Mouse (Mus musculus) layer of hippocampus, postnatal 25 days (tissue): ENCODE measurements around the gene Stk11ip. TPM values are rescaled to one million over a fixed set of nuclear protein-coding genes. Genes with fewer than 3 reads are reported as not detected.

Source experiments
- DNase-seq, 2 experiments: peaks; one replicate each; pipeline ENCODE4 v3.0.0; 2022; ENCODE audit warnings: mixed read lengths in 2 of 2, low spot score in 1 of 2; ENCODE audit errors: extremely low spot score in 1 of 2
- total RNA-seq, 2 experiments: library from RNA; stranded (reverse); gene quantifications; 2 replicates each; pipeline ENCODE4 v1.2.3; 2021

The Stk11ip gene
- 10 to 100 TPM; 20.6 to 25.5 TPM for total RNA-seq

GRCm38 (mm10) chr1:75521321-75522031 is at the start of gene Stk11ip:
TSS of gene Stk11ip (plus strand) at chr1:75521529.
- peak; percentile 84 to 89 for DNase-seq

DNA sequence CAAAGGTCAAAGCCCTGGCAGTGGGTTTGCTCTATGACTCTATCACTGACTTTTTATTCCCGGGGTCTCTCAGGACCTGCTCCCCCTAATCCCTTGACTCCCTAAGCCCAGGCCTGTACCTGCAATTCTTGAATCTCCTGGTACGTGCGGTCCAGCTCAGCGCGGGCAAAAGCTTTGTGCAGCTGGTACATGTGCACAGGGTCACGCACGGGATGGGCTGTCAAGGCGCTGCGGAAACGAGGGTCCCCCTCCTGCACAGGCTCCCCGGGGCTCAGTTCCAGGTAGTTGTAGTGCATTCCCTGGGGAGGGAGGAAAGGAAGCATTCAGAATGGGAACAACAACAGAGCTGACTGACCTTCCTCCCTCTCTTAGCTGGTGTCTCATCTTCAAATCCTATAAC is 44.9 kb upstream of the Stk11ip start:
- DNase-seq = no peak

DNA sequence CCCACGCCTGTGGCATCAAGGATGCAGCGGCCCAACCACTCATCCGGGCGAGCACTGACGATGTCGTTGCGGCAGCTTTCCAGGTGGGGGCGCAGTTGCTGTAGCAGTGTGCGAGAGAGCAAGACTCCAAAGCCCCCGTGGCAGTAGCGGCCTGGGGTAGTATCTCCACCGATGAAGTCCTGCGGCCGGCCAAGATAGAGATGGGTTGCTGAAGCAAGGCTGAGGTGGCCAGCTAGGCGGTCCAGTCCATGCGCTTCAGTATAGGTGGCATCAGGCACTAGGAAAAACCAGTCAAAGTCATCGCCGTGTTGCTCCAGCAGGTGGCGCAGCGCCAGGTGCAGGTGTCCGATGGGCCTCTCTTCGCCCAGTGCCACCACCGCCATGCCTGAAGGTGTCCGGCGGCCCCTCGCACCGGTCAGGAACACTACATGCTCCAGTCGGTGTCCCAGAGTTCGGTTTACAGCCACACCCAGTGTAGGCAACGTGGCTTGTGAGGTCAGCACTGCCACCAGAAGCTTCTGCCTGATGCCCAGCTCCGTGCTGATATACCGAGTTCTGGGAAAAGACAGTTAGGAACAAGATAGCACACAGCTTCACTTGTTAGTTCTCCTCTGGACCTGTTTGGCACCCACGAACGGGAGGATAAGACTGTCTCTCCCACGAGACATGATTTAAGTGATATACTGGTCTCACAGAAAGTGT is 43.9 kb upstream of the Stk11ip start:
- peak; percentile 83 to 85 for DNase-seq

DNA sequence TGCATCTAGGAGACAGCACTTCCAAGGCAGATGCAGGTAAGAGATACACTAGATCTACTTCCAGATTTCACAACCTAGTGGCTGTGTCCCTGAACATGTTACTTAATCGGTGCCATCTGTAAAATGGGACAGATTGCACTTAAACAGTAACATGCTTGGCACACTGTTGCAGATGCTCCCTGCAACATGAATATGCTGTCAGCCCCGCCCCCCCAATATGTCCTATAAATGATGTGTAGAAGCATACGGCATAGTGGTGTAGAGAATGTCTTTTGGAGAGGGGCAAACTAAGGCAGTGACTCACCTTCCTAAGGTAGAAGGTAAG is 43.4 kb upstream of the Stk11ip start:
- DNase-seq = no peak

DNA sequence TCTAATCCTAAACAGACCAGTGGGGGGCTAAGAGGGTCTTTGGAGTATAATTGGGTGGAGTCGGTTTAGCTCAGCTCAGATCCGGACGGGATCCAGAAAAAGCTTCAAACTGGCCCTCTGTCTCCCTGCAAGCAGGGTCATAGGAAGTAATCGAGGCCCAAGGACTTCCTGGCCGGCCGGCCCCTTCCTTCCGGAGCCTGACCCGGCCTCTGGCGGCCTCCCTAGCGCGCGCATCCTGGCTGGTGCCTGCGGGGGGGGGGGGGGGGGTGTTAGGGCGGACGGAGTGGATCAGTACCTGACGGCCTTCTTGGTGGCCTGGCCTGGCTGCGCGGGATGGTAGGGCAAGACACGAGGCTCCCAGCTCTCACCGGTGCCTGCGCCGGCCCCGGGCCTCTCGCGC is 42.8 kb upstream of the Stk11ip start:
- no peak for DNase-seq

GRCm38 (mm10) chr1:75478916-75479634 is 42.3 kb upstream of the Stk11ip start, which contains the start of the genes Chpf and Tmem198:
TSS of gene Chpf (minus strand) at chr1:75479307.
TSS of gene Tmem198 (plus strand) at chr1:75479532.
- peak; percentile 94 to 98 for DNase-seq

DNA sequence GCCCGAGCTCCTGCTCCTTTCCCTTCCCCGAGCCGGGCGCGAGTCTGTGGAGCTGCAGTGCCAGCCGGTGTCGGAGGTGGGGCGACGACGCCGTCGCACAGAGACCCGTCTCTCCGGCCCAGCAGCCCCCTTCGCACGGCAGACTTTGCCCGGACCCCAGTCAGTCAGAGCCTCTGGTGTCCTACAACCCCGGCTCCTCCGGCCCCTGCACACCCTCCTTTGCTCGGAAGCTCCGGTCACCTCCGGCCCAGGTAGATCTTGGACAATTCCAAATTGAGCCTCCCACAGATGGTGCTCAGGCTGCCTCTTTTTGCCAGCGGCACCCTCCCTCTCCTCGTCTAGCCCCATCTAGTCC is 41.7 kb upstream of the Stk11ip start:
- DNase-seq = no peak

DNA sequence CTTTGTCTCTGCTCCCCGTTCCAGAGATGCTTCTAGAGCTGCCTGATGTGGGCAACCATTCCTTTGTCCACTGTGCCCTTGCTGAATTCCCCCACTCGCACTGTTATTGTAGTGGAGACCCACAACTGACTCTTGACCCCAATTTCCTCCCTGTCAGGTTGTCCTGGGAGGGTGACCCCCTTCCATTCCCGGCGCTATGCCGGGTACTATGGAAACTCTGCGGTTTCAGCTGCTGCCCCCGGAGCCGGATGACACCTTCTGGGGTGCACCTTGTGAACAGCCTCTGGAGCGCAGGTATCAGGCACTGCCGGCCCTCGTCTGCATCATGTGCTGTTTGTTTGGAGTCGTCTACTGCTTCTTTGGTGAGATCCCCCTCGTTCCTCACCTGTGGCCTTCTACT is 41.3 kb upstream of the Stk11ip start:
- DNase-seq = no peak

DNA sequence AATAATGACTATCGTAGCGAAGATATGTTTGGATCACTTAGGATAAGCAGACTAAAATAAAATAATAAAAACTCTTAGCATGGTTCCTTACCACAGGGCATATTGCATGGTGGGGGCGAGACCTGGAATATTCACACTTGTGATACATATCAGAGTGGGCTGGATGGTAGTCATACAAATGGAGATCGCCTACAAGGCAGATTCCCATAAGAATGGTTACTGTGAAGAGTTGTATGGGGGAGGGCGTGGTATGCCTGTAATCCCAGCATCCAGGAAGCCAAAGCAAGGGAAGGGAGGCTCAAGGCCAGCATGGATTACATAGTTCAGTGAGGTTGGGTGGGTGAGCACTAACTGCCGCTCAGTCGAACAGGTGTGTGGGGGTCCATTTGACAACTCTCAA is 40.6 kb upstream of the Stk11ip start:
- DNase-seq = no peak

- DNase-seq = no peak
These were observed 34.8 kb upstream of the Stk11ip start for GRCm38 (mm10) chr1:75486561-75486960.

DNA sequence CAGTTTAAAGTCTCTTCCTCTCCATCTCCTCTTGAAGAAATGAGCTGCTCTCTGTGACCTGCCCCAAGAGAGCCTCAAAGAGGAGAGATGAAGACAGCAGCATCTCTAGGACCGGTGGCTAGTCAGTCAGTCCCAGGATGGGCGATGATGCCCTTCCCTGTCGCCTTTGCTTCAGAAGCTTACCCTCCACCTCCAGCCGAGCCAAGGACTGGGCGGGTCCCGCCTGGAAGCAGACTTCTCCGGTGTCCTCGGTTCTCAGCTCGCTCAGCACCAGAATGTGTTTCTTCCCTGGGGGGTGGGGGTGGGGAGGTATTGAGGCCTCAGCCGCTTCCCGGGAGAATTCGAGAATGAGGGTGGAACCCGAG is 34.3 kb upstream of the Stk11ip start:
- DNase-seq = no peak

- peak in 1 of 2 experiments; percentile 50 for DNase-seq
These were observed 33.7 kb upstream of the Stk11ip start for GRCm38 (mm10) chr1:75487405-75488161.

DNA sequence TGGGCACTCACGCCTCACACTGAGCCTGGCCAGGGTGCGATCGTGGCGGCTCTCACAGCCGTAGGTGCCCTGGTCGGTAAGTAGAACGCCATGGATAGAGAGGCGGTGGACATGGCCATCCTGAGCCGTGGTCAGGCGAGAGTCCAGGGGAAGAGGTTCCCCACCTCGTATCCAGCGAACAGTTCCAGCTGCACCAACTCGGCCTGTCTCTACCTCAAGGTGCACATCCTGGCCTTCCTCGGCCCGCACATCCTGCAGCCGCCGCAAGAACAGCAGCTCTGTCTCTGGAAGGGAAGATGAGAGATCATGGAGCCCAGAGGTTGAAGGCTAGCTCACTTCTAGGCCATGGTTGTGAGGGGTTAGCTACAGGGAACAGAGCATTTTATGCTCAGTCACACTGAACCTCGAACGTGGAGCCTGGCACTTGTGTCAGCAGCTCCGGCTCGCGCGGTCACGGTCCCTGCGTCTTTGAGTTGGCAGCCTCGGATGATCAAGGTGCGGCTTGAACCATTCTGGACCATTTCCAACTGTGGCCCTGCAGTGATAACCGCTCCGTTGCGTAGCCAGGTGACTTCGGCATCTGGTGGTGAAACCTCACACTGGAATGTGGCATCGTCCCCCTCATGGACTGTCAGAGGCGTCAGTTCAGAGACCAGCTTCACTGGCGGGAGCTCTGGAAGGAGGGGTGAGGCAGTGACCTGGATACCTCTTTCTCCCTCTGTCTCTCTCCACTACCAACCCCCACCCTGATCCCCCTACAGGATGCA is 30.4 kb upstream of the Stk11ip start:
- no peak for DNase-seq

- DNase-seq = no peak
These were observed 28.7 kb upstream of the Stk11ip start for GRCm38 (mm10) chr1:75492579-75493170.

- peak in 1 of 2 experiments; percentile 30 for DNase-seq
These were observed 26.3 kb upstream of the Stk11ip start for GRCm38 (mm10) chr1:75494878-75495548.

DNA sequence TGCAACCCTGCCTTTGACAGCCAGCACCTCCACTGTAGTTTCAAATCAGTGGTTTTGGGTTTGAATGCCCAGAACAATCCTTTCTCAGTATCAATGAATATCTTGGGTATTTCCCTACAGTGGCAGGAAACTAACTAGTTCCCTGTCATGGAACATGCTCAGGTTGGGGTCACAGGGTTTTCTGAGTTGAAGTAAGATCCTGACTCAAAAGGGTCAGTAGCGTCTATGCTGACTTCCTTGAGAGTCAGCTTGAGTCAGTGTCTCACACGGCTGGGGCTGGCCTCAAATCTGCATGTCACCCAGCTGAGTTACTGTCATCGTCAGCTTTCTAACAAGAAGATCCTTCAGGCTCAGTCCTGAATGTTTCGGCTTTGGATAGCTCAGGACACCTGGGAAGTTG is 22.4 kb upstream of the Stk11ip start:
- DNase-seq = no peak

DNA sequence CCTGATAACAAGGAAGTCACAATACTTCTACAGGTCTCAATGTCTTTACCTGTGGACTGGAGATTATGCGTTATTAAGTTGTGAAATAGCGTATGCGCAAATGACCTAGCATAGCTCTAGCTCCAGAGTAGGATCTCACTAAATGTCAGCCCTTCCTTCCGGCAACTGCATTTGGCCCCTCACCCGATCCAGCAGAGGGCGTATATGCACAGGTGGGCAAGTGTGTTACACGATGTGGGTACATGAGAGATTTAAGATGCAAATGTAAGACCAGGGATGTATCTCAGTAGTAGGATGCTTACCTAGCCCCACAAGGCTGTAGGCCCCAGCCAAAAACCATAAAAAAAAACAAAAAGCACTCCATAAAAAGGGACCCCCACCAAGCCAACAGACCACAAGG is 21.9 kb upstream of the Stk11ip start:
- no peak for DNase-seq

- DNase-seq = no peak
These were observed 19.4 kb upstream of the Stk11ip start for GRCm38 (mm10) chr1:75501905-75502304.

DNA sequence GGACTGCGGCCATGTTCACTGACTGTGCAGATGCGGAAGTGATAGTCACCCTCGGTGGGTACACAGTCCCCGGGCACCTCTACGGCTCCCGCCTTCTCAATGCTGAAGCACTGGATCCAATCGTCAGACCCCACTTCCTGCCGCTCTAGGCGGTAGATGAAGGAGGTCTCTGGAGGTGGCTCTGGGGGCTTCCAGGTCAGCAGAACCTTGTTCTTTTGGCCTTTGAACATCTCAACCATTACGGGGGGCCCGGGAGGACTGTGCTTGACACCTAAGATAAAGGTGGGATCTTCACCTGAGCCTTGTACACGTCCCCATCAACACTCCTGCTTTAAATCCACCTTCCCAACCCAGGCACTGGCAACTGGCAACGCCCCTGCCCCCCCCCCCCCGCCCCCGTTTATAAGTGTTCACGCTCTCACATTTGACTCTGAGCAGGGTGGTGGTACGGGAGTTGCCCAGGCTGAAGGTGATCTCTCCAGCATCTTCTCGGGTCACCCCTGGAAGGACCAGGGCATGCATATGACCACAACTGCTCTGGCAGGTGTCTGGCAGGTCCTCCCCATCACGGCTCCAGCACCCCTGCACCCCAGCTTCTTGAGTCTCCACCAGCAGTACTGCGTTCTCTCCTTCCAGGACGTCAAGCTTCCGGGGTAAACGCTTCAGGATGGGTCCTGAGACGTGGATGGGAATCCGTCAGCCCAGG is 18.2 kb upstream of the Stk11ip start:
- DNase-seq = no peak
